Mouse (Mus musculus): ENCODE measurements around the gene Suclg2. TPM values are rescaled to one million over a fixed set of nuclear protein-coding genes. Genes with fewer than 3 reads are reported as not detected.

The Suclg2 gene
- polyA plus RNA-seq, 1 experiment from 2014 or later, result 67.6 TPM

GRCm38 (mm10) chr6:95676951-95677350 is 41.6 kb downstream of the Suclg2 start:
- WGBS, result 95% methylated on average over 2 of the region's 2 CpGs
- Histone ChIP-seq H3K9ac (ENCODE audit: low read length) (no peak overlapping the region), H3K27ac (replicated peaks) (no peak overlapping the region), H3K9me3 (ENCODE audit: control insufficient read depth, low read length) (no peaks in the 10 kb centered on the region), H3K4me2 (replicated peaks; ENCODE audit: low read depth) (no peak overlapping the region), H3K36me3 (ENCODE audit: control insufficient read depth, insufficient read depth, low read length) (no peaks in the 10 kb centered on the region), H3K4me1 (replicated peaks; ENCODE audit: control insufficient read depth, insufficient read depth) (peaks cover 2% of the 10 kb centered on the region; the same call in 1 of the 2 replicates), H3K4me3 (ENCODE audit: low read depth, low read length) (no peak overlapping the region), H3K27me3 (ENCODE audit: control insufficient read depth, insufficient read depth, low read length) (no peaks in the 10 kb centered on the region)
- ATAC-seq (ENCODE audit: low FRiP score, low TSS enrichment) (no peak), DNase-seq (ENCODE audit: low spot score) (no peak)
- TF ChIP-seq EP300 (optimal IDR thresholded peaks at IDR 0.05) (no peak), CTCF (IDR thresholded peaks at IDR 0.05; ENCODE audit: low read depth) (no peak)

GRCm38 (mm10) chr6:95676439-95676838 is 42.2 kb downstream of the Suclg2 start:
- H3K9ac ChIP-seq (ENCODE audit: low read length), result no peak overlapping the region
- H3K36me3 ChIP-seq (ENCODE audit: control insufficient read depth, insufficient read depth, low read length), result no peaks in the 10 kb centered on the region
- TF ChIP-seq EP300 (optimal IDR thresholded peaks at IDR 0.05), result no peak
- no peak for TF ChIP-seq CTCF (IDR thresholded peaks at IDR 0.05; ENCODE audit: low read depth)
- no peaks in the 10 kb centered on the region; the same call in 1 of the 2 replicates for H3K9me3 ChIP-seq (ENCODE audit: control insufficient read depth, low read length)
- H3K27me3 ChIP-seq (ENCODE audit: control insufficient read depth, insufficient read depth, low read length), result no peaks in the 10 kb centered on the region
- H3K4me3 ChIP-seq (ENCODE audit: low read depth, low read length), result no peak overlapping the region
- ATAC-seq (ENCODE audit: low FRiP score, low TSS enrichment) (no peak), DNase-seq (ENCODE audit: low spot score) (no peak)
- H3K27ac ChIP-seq (replicated peaks), result no peak overlapping the region
- peaks cover 2% of the 10 kb centered on the region; the same call in 1 of the 2 replicates for H3K4me1 ChIP-seq (replicated peaks; ENCODE audit: control insufficient read depth, insufficient read depth)
- H3K4me2 ChIP-seq (replicated peaks; ENCODE audit: low read depth), result no peak overlapping the region
- 80% methylated on average over 4 of the region's 4 CpGs for WGBS

GRCm38 (mm10) chr6:95675059-95675705 is 43.4 kb downstream of the Suclg2 start:
- Histone ChIP-seq H3K9ac (ENCODE audit: low read length) (no peak overlapping the region), H3K36me3 (ENCODE audit: control insufficient read depth, insufficient read depth, low read length) (no peaks in the 10 kb centered on the region), H3K27ac (replicated peaks) (no peak overlapping the region; the same call in 1 of the 2 replicates), H3K4me2 (replicated peaks; ENCODE audit: low read depth) (no peak overlapping the region), H3K4me3 (ENCODE audit: low read depth, low read length) (no peak overlapping the region), H3K4me1 (replicated peaks; ENCODE audit: control insufficient read depth, insufficient read depth) (peaks cover 2% of the 10 kb centered on the region; the same call in 1 of the 2 replicates), H3K9me3 (ENCODE audit: control insufficient read depth, low read length) (no peaks in the 10 kb centered on the region; the same call in 1 of the 2 replicates), H3K27me3 (ENCODE audit: control insufficient read depth, insufficient read depth, low read length) (no peaks in the 10 kb centered on the region)
- no peak; the same call in 1 of the 2 replicates for ATAC-seq (ENCODE audit: low FRiP score, low TSS enrichment)
- WGBS, result 16% methylated on average over 6 of the region's 6 CpGs
- DNase-seq (ENCODE audit: low spot score), result no peak
- TF ChIP-seq EP300 (optimal IDR thresholded peaks at IDR 0.05) (peak; percentile 14), CTCF (IDR thresholded peaks at IDR 0.05; ENCODE audit: low read depth) (no peak)

GRCm38 (mm10) chr6:95674651-95675050 is 43.9 kb downstream of the Suclg2 start:
- 3% methylated on average over 1 of the region's 1 CpGs for WGBS
- Histone ChIP-seq H3K27me3 (ENCODE audit: control insufficient read depth, insufficient read depth, low read length) (no peaks in the 10 kb centered on the region), H3K9me3 (ENCODE audit: control insufficient read depth, low read length) (no peaks in the 10 kb centered on the region; the same call in 1 of the 2 replicates), H3K4me2 (replicated peaks; ENCODE audit: low read depth) (no peak overlapping the region), H3K36me3 (ENCODE audit: control insufficient read depth, insufficient read depth, low read length) (no peaks in the 10 kb centered on the region), H3K9ac (ENCODE audit: low read length) (no peak overlapping the region), H3K27ac (replicated peaks) (peak overlapping the region; percentile 74), H3K4me3 (ENCODE audit: low read depth, low read length) (no peak overlapping the region), H3K4me1 (replicated peaks; ENCODE audit: control insufficient read depth, insufficient read depth) (peaks cover 2% of the 10 kb centered on the region; the same call in 1 of the 2 replicates)
- ATAC-seq (ENCODE audit: low FRiP score, low TSS enrichment), result no peak
- no peak for TF ChIP-seq CTCF (IDR thresholded peaks at IDR 0.05; ENCODE audit: low read depth)
- TF ChIP-seq EP300 (optimal IDR thresholded peaks at IDR 0.05), result no peak
- no peak for DNase-seq (ENCODE audit: low spot score)

- 60% methylated on average over 3 of the region's 3 CpGs for WGBS
- DNase-seq (ENCODE audit: low spot score) (no peak), ATAC-seq (ENCODE audit: low FRiP score, low TSS enrichment) (no peak)
- H3K27ac ChIP-seq (replicated peaks), result no peak overlapping the region
- H3K9me3 ChIP-seq (ENCODE audit: control insufficient read depth, low read length), result no peaks in the 10 kb centered on the region; the same call in 1 of the 2 replicates
- TF ChIP-seq EP300 (optimal IDR thresholded peaks at IDR 0.05) (no peak), CTCF (IDR thresholded peaks at IDR 0.05; ENCODE audit: low read depth) (peak; percentile 67)
- no peaks in the 10 kb centered on the region for H3K27me3 ChIP-seq (ENCODE audit: control insufficient read depth, insufficient read depth, low read length)
- no peak overlapping the region for H3K9ac ChIP-seq (ENCODE audit: low read length)
- no peak overlapping the region for H3K4me3 ChIP-seq (ENCODE audit: low read depth, low read length)
- no peak overlapping the region for H3K4me2 ChIP-seq (replicated peaks; ENCODE audit: low read depth)
- no peaks in the 10 kb centered on the region for H3K36me3 ChIP-seq (ENCODE audit: control insufficient read depth, insufficient read depth, low read length)
- H3K4me1 ChIP-seq (replicated peaks; ENCODE audit: control insufficient read depth, insufficient read depth), result no peaks in the 10 kb centered on the region
Measured at GRCm38 (mm10) chr6:95669335-95669729, 49.3 kb downstream of the Suclg2 start.

GRCm38 (mm10) chr6:95668629-95669334 is 49.8 kb downstream of the Suclg2 start:
- no peak overlapping the region for H3K4me3 ChIP-seq (ENCODE audit: low read depth, low read length)
- no peaks in the 10 kb centered on the region; the same call in 1 of the 2 replicates for H3K9me3 ChIP-seq (ENCODE audit: control insufficient read depth, low read length)
- no peak overlapping the region for H3K27ac ChIP-seq (replicated peaks)
- H3K4me1 ChIP-seq (replicated peaks; ENCODE audit: control insufficient read depth, insufficient read depth), result no peaks in the 10 kb centered on the region
- ATAC-seq (ENCODE audit: low FRiP score, low TSS enrichment), result no peak
- no peaks in the 10 kb centered on the region for H3K36me3 ChIP-seq (ENCODE audit: control insufficient read depth, insufficient read depth, low read length)
- no peak overlapping the region for H3K4me2 ChIP-seq (replicated peaks; ENCODE audit: low read depth)
- WGBS, result 88% methylated on average over 6 of the region's 6 CpGs
- no peaks in the 10 kb centered on the region for H3K27me3 ChIP-seq (ENCODE audit: control insufficient read depth, insufficient read depth, low read length)
- TF ChIP-seq CTCF (IDR thresholded peaks at IDR 0.05; ENCODE audit: low read depth) (no peak), EP300 (optimal IDR thresholded peaks at IDR 0.05) (no peak)
- DNase-seq (ENCODE audit: low spot score), result no peak
- no peak overlapping the region for H3K9ac ChIP-seq (ENCODE audit: low read length)
